Mouse (Mus musculus) midbrain, embryonic 10.5 days (tissue): Measurements from ENCODE around the gene Hectd4. TPM values are rescaled to one million over a fixed set of nuclear protein-coding genes. Genes with fewer than 3 reads are reported as not detected.
"Not testable (repeated sequence)": the region's sequence is repeated elsewhere in the genome, so short reads cannot be mapped to it uniquely, and the experiment has no call there.

Source experiments
- DNase-seq: peaks from one replicate; pipeline ENCODE4 v3.0.0-alpha.2; 2017; ENCODE audit warnings: low spot score
- H3K27ac ChIP-seq: fragments of 300-500 bp; sonication (generic); replicated peaks from 2 replicates; pipeline ENCODE4 v1.5.1; 2016; ENCODE audit warnings: mild to moderate bottlenecking
- H3K27me3 ChIP-seq: fragments of 300-500 bp; sonication (generic); 2 replicates; pipeline ENCODE4 v1.6.1; 2016; ENCODE audit warnings: low read depth, mild to moderate bottlenecking; ENCODE audit not compliant: poor library complexity, severe bottlenecking
- H3K36me3 ChIP-seq: fragments of 300-500 bp; sonication (generic); 2 replicates; pipeline ENCODE4 v1.6.1; 2016; ENCODE audit warnings: mild to moderate bottlenecking, moderate library complexity
- H3K4me1 ChIP-seq: fragments of 300-500 bp; sonication (generic); 2 replicates; pipeline ENCODE4 v1.6.1; 2016
- H3K4me3 ChIP-seq: fragments of 300-500 bp; sonication (generic); 2 replicates; pipeline ENCODE4 v1.5.1; 2016; ENCODE audit warnings: mild to moderate bottlenecking, moderate library complexity
- H3K9me3 ChIP-seq: fragments of 300-500 bp; sonication (generic); replicated peaks from 2 replicates; pipeline ENCODE4 v1.6.1; 2016; ENCODE audit warnings: mild to moderate bottlenecking
- WGBS: fragments of 180-500 bp; shearing (Covaris S2); methylation state at CpG from one replicate; pipeline ENCODE4 v1.1.7; 2016; 5-methylcytosine and 5-hydroxymethylcytosine counted together
- polyA plus RNA-seq: library from polyadenylated mRNA; unstranded; fragments of >200 nt; fragmentation: Nextera tagmentation; extraction: Ambion mirVana; gene quantifications from 2 replicates; pipeline ENCODE4 v1.2.1, GENCODE M21; 2016

Hectd4 gene
- polyA plus RNA-seq, 1 experiment from 2014 or later, result 3.9 TPM

DNA sequence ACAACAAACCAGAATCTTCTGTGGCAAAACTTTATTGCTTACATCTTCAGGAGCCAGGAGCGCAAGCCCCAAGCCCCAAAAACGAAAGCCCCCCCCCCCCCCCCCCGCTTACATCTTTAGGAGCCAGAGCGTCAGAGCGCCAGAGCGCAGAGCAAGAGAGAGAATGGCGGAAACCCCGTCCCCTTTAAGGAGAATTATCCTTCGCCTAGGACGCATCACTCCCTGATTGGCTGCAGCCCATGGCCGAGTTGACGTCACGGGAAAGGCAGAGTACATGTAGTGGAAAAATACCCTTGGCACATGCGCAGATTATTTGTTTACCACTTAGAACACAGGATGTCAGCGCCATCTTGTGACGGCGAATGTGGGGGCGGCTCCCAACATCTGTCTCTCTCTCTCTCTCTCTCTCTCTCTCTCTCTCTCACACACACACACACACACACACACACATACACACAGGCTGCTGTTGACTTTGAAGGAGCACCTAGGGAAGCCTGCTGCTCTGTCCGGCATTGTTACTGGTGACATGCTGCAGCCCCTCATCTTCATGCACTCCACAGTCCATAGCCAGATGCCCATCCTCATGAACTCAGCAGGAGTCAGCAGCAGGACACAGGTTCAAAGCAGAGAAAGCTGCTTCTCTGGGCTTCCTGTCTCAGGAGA, 110.3 kb downstream of the Hectd4 start:
- Histone ChIP-seq H3K4me3 (peak overlapping the region; percentile 31), H3K27ac (peak overlapping the region; percentile 69), H3K36me3 (peaks cover 90% of the 10 kb centered on the region)
- not testable (repeated sequence) for DNase-seq, H3K9me3 ChIP-seq, H3K4me1 ChIP-seq, H3K27me3 ChIP-seq
- WGBS, result 78% methylated on average over 11 of the region's 19 CpGs

DNA sequence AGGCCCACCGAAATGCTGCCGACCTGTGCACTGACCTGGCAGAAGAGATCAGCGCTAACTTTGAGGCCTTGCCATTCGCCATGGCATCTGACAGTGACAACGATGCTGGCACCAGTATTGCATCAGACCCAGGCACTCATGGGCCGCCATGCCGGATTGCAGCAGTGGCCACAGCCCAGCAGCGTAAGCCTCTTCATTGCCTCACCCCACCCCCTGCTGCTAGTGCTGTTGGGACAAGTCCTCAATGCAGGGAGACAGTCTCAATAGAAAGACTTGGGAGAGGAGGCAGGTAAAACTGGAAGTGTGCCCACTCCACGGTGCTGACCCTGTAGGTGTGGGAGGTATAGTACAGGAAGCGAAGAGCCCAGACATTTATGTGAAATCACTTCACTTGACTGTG, 111.7 kb downstream of the Hectd4 start:
- Histone ChIP-seq H3K4me1 (0 out of 2 replicates have a peak, but pooled peaks cover 2% of the 10 kb centered on the region), H3K27ac (no peak overlapping the region), H3K9me3 (no peaks in the 10 kb centered on the region), H3K36me3 (peaks cover 90% of the 10 kb centered on the region), H3K27me3 (no peaks in the 10 kb centered on the region), H3K4me3 (no peak overlapping the region)
- DNase-seq, result no peak
- WGBS, result 92% methylated on average over 10 of the region's 10 CpGs

DNA sequence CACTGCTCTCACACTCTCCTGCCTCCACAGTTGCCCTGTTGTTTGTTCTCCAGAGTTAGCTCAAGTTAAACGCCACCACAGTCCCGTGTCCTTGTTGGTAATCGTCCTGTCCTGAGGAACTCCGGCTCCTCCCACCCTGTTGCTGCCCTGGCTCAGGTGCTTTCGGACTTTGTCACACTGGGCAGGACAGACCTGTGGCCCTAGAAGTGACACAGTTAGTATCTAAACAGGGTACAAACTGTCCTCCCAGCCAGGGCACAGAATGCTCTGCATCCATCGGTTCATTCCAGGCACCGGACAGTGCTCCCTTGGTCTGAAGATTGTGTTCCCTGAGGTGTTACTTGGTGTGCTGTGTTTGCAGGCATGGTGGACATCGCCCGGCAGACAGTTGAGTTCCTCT, 114.0 kb downstream of the Hectd4 start:
- Histone ChIP-seq H3K4me3 (no peak overlapping the region), H3K4me1 (0 out of 2 replicates have a peak, but pooled peaks cover 2% of the 10 kb centered on the region), H3K27me3 (no peaks in the 10 kb centered on the region), H3K27ac (no peak overlapping the region), H3K9me3 (no peaks in the 10 kb centered on the region), H3K36me3 (peaks cover 95% of the 10 kb centered on the region)
- DNase-seq, result no peak
- WGBS, result 95% methylated on average over 9 of the region's 9 CpGs

DNA sequence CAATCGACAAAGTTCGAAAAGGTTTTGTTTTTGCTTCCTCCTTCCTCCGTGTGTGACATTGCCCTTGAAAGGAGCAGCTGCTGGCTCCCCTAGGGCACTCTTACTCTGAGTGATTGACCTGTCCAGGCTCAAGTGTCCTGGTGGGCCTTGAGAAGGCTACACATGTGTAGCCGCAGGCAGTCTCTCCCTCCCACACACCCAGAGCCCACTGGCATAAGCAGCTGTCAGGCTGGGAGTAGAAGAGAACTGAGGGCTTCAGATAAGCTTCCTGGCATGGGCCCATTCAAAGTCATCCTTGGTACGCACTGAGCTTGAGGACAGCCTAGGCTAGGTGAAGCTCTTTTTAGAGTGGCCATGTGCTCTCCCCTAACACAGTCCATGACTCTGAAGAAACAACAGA, 114.4 kb downstream of the Hectd4 start:
- DNase-seq, result no peak
- 91% methylated on average over 5 of the region's 5 CpGs for WGBS
- no peaks in the 10 kb centered on the region for H3K9me3 ChIP-seq
- H3K27me3 ChIP-seq, result no peaks in the 10 kb centered on the region
- H3K4me3 ChIP-seq, result no peak overlapping the region
- 0 out of 2 replicates have a peak, but pooled peaks cover 2% of the 10 kb centered on the region for H3K4me1 ChIP-seq
- no peak overlapping the region for H3K27ac ChIP-seq
- peaks cover 95% of the 10 kb centered on the region for H3K36me3 ChIP-seq

DNA sequence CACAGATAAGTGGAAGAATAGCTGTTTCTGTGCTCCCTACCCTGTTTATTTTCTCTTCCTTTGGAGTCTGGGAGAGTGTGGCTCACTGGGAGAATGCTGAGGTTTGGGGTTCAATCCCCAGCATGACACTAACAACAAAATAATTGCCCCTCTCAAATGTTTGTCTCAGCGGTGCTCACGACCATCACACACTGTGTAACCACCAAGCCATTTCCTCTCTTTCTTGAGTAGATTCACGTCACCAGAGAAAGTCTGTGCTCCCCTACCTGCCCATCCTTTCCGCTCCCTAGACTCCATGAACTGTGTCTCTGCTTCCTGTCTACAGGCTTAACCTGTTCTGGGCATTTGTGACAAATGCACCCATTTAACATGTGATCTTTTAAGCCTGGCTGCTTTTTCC, 115.4 kb downstream of the Hectd4 start:
- Histone ChIP-seq H3K4me1 (no peaks in the 10 kb centered on the region), H3K27me3 (no peaks in the 10 kb centered on the region), H3K4me3 (no peak overlapping the region), H3K9me3 (no peaks in the 10 kb centered on the region), H3K36me3 (peaks cover 98% of the 10 kb centered on the region), H3K27ac (no peak overlapping the region)
- 93% methylated on average over 4 of the region's 4 CpGs for WGBS
- no peak for DNase-seq

DNA sequence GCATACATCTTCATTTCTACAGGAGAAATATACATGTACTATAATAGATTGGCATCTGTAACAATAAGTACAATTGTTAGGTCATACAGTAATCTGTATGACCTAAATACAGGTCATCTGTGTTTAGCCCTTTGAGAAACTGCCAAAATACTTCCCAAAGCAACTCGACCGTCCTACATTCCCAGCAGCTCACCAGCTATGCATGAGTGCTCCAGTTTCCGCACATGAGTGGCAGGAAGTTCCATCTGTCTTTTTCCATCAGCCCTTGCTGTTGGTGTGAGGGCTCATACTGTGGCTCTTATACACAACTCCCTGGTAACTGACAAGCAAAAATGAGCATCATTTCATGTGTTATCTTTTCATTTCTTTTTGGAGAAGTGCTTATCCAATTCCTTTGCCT, 116.0 kb downstream of the Hectd4 start:
- H3K9me3 ChIP-seq, result no peaks in the 10 kb centered on the region
- WGBS, result 87% methylated on average over 3 of the region's 3 CpGs
- DNase-seq, result no peak
- no peaks in the 10 kb centered on the region for H3K27me3 ChIP-seq
- peaks cover 4% of the 10 kb centered on the region; the same call in 1 of the 2 replicates for H3K4me1 ChIP-seq
- peaks cover 98% of the 10 kb centered on the region for H3K36me3 ChIP-seq
- no peak overlapping the region for H3K4me3 ChIP-seq
- H3K27ac ChIP-seq, result no peak overlapping the region

DNA sequence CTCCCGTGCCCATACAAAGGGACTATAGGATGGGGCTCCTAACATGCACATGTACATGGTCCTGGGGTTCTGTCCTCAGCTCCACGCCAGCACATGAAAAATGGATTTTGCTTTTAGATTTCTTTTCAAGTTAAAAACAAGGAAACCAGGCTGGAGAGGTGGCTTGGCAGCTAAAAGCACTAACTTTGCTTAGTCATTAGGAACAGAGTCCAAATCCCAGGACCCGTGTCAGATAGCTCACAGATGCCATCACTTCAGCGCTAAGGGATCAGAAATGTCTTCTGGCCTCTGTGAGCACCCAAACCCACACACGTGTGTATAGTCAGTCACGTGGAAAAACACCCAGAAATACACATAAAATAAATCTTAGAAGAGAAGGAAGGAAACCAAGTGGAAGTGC, 116.8 kb downstream of the Hectd4 start:
- Histone ChIP-seq H3K4me3 (no peak overlapping the region), H3K36me3 (peaks cover 98% of the 10 kb centered on the region), H3K4me1 (peaks cover 4% of the 10 kb centered on the region; the same call in 1 of the 2 replicates), H3K27me3 (no peaks in the 10 kb centered on the region), H3K9me3 (no peaks in the 10 kb centered on the region), H3K27ac (no peak overlapping the region)
- WGBS, result 94% methylated on average over 6 of the region's 6 CpGs
- no peak for DNase-seq

DNA sequence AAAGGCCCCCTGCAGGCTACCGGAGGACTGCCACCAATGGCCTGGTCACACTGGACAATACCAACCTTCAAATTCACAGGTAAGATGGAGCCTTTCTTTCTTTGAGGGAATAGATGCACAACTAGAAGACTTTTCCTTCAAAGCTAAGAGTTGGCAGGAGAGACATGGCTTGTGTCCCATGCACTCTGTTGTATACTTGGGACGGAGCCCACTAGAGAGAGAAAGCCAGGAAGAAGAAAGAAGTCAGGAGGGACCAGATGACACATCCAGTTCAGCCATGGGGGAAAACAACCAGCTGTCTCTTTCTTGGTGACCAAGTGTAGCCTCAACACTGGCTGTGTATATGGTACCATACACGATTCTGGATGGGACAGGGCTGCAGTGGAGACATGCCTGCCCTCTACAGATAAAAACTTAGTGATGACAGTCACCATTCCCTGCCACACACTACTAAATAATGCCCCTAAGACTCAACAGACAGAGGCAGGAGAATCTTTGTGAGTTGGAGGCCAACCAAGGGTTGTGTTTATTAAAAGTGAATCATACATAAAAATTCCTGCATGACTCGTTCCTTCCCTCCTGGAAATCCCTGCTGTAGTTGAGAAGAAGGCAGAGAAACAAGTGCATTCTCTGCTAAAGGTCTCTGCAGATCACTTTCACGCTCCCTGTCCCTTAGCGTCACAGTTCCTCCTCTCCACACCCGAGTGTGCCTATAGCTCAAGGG, 119.7 kb downstream of the Hectd4 start:
- Histone ChIP-seq H3K27ac (no peak overlapping the region), H3K9me3 (no peaks in the 10 kb centered on the region), H3K36me3 (peaks cover 98% of the 10 kb centered on the region), H3K4me1 (peaks cover 4% of the 10 kb centered on the region; the same call in 1 of the 2 replicates), H3K4me3 (no peak overlapping the region), H3K27me3 (no peaks in the 10 kb centered on the region)
- no peak for DNase-seq
- 86% methylated on average over 7 of the region's 7 CpGs for WGBS

DNA sequence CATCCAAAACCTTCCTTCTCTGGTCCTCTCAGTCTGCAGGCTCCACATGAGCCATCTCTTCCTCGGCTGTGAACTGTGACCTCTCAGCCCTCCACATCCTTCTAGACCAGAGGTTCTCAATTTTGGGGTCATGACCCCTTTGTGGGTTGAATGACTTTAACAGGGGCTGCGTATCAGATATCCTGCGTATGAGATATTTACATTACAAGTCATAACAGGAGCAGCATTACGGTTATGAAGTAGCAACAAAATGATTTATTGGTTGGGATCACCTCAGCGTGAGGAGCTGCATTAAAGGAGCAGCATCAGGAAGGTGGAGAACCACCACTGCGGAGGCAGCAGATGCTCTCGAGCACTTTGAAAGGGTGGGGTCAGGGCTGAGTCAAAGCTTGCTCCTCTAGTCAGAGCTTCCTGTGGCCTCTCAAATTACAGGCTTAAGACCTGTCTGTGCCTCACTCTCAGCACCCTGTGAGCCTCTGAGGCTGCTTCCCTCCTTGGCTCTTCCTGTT, 121.0 kb downstream of the Hectd4 start:
- no peak overlapping the region for H3K4me3 ChIP-seq
- no peak overlapping the region for H3K27ac ChIP-seq
- H3K4me1 ChIP-seq, result peaks cover 4% of the 10 kb centered on the region; the same call in 1 of the 2 replicates
- H3K9me3 ChIP-seq, result no peaks in the 10 kb centered on the region
- DNase-seq, result no peak
- WGBS, result 57% methylated on average over 7 of the region's 7 CpGs
- H3K27me3 ChIP-seq, result no peaks in the 10 kb centered on the region
- peaks cover 98% of the 10 kb centered on the region for H3K36me3 ChIP-seq

DNA sequence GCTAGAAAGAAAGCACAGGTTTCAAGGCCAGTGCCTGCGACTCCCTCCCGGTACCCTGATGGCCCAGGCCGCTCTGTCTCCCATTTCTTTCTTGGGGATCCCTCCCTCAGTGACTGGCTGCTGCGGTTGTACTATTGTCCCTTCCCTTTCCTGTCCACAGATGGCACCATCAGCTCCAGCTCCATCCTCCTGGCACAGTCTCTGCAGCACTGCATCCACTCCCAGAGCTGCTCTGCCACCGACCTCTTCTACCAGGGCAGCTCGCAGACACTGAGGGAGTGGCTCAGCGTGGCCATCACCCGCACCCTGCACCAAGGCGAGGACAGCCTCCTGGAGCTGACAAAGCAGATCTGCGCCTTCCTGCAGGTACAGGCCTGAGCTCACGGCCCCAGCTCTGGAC, 122.5 kb downstream of the Hectd4 start:
- no peaks in the 10 kb centered on the region for H3K27me3 ChIP-seq

DNA sequence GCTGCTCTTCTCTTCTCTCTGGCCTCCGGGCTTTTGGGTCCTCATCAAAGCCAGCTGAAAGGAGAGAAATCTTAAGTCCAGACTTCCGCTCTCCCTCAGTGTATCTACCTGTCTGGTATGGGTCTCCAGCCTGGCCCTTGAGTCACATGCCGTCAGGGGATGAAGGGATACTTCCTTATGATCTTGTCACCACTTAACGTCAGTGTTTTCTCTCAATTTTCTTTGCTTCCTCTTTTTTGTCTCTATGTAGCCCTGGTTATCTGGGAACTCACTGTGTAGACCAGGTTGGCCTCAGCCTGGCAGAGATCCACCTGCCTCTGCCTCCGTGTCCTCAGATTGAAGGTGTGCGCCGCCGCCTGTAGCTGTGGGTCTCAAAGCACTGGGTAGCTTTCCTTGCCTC, 124.0 kb downstream of the Hectd4 start:
- Histone ChIP-seq H3K36me3 (peaks cover 94% of the 10 kb centered on the region), H3K9me3 (no peaks in the 10 kb centered on the region), H3K27me3 (no peaks in the 10 kb centered on the region), H3K4me1 (peaks cover 4% of the 10 kb centered on the region; the same call in 1 of the 2 replicates), H3K4me3 (no peak overlapping the region), H3K27ac (no peak overlapping the region)
- 98% methylated on average over 8 of the region's 8 CpGs for WGBS
- no peak for DNase-seq

More for the DNA sequence above, 122.5 kb downstream of the Hectd4 start:
- no peaks in the 10 kb centered on the region for H3K9me3 ChIP-seq
- H3K27ac ChIP-seq, result no peak overlapping the region
- no peak overlapping the region for H3K4me3 ChIP-seq
- peaks cover 95% of the 10 kb centered on the region for H3K36me3 ChIP-seq
- H3K4me1 ChIP-seq, result peaks cover 4% of the 10 kb centered on the region; the same call in 1 of the 2 replicates
- 93% methylated on average over 11 of the region's 11 CpGs for WGBS
- DNase-seq, result no peak

DNA sequence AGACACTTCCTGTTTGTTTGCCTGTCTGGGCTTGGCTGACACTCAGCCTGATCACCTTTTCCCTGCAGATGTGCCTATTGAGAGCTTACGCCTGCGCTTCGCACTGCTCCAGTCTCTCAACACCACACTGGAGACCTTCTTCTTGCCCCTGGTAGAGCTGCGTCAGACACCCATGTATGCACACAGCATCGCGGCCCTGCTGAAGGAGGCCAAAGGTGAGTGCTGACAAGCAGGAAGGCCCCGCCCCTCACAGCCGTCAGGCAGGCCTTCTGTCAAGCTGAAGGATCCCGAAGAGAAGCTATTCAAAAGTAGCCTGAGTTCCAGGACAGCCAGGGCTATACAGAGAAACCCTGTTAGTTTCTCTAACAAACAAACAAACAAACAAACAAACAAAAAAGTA, 139.2 kb downstream of the Hectd4 start:
- Histone ChIP-seq H3K27ac (no peak overlapping the region), H3K4me1 (no peaks in the 10 kb centered on the region), H3K27me3 (no peaks in the 10 kb centered on the region), H3K36me3 (peaks cover 99% of the 10 kb centered on the region), H3K4me3 (no peak overlapping the region), H3K9me3 (no peaks in the 10 kb centered on the region)
- 78% methylated on average over 9 of the region's 9 CpGs for WGBS
- DNase-seq, result no peak

DNA sequence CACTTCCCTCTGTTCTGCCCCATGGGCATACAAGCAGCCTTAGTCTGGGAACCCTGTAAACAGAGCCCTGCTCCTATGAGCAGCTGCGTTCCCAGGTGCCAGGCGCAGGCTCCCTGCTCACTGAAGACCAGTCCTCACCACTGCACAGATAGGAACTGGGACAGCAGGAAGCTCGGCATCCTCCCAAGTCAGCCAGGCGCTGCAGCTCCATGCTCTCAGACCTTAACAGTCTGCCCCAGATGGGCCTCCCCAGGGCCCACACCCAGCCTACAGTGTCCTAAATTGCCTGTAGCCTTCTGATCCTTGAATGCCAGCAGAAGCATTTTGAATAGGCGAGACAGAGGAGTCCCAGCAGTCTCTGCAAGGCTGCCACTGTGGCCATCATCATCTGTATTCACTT, 141.7 kb downstream of the Hectd4 start:
- WGBS, result 89% methylated on average over 5 of the region's 5 CpGs
- Histone ChIP-seq H3K36me3 (peaks cover 100% of the 10 kb centered on the region), H3K9me3 (no peaks in the 10 kb centered on the region), H3K27me3 (no peaks in the 10 kb centered on the region), H3K4me3 (no peak overlapping the region), H3K4me1 (no peaks in the 10 kb centered on the region), H3K27ac (no peak overlapping the region)
- no peak for DNase-seq
